Mouse (Mus musculus) liver, embryonic 12.5 days (tissue): ENCODE data around the gene Stim2. TPM values are rescaled to one million over a fixed set of nuclear protein-coding genes. Genes with fewer than 3 reads are reported as not detected.

Experiments
- ATAC-seq: fragments of 200-750 bp; cut with Nextera tagmentation; 2 replicates; pipeline ENCODE4 v1.8.0; 2017; ENCODE audit warnings: moderate number of reproducible peaks, mild to moderate bottlenecking, moderate library complexity
- H3K27ac ChIP-seq: fragments of 300-500 bp; sonication (generic); 2 replicates; pipeline ENCODE4 v1.5.1; 2016; ENCODE audit warnings: mild to moderate bottlenecking
- H3K27me3 ChIP-seq: fragments of 300-500 bp; sonication (generic); replicated peaks from 2 replicates; pipeline ENCODE4 v1.6.1; 2016; ENCODE audit warnings: mild to moderate bottlenecking, moderate library complexity
- H3K36me3 ChIP-seq: fragments of 300-500 bp; sonication (generic); 2 replicates; pipeline ENCODE4 v1.6.1; 2016; ENCODE audit warnings: mild to moderate bottlenecking, moderate library complexity
- H3K4me1 ChIP-seq: fragments of 300-500 bp; sonication (generic); 2 replicates; pipeline ENCODE4 v1.6.1; 2016
- H3K4me2 ChIP-seq: fragments of 300-500 bp; sonication (generic); 2 replicates; pipeline ENCODE4 v1.6.1; 2016; ENCODE audit warnings: mild to moderate bottlenecking, moderate library complexity
- H3K4me3 ChIP-seq: fragments of 300-500 bp; sonication (generic); 2 replicates; pipeline ENCODE4 v1.5.1; 2016; ENCODE audit warnings: mild to moderate bottlenecking, moderate library complexity
- H3K9ac ChIP-seq: fragments of 300-500 bp; sonication (generic); 2 replicates; pipeline ENCODE4 v1.6.1; 2016; ENCODE audit warnings: mild to moderate bottlenecking, moderate library complexity
- H3K9me3 ChIP-seq: fragments of 300-500 bp; sonication (generic); replicated peaks from 2 replicates; pipeline ENCODE4 v1.6.1; 2016; ENCODE audit warnings: mild to moderate bottlenecking, moderate library complexity
- WGBS: fragments of 180-500 bp; shearing (Covaris S2); methylation state at CpG from one replicate; pipeline ENCODE4 v1.1.7; 2016; ENCODE audit not compliant: insufficient replicate concordance; 5-methylcytosine and 5-hydroxymethylcytosine counted together
- polyA plus RNA-seq: library from polyadenylated mRNA; unstranded; fragments of >200 nt; fragmentation: Nextera tagmentation; extraction: Ambion mirVana; gene quantifications from 2 replicates; pipeline ENCODE4 v1.2.1, GENCODE M21; 2016

The Stim2 gene
- polyA plus RNA-seq, 1 experiment from 2014 or later = 9.1 TPM

DNA sequence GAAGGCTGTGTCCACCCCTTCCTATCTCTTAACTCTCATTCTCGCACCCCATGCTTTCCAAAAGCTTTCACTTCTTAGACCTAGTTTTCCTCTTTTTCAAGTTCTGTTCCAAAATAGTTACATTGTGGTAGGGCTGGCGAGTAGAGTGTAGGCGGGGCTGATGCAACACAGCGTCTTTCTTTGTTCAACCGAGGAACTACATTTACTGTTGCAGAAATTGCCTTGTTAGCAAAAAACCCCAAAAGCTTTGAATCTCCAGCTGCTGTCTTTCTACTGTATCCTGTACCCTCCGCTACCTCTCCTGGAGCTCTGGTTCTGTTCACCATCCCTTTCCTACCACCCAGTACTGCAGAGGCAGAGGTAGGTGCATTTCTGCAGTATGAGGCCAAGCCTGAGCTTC lies 99.9 kb downstream of the Stim2 start:
- no peak overlapping the region for H3K4me3 ChIP-seq
- H3K9ac ChIP-seq = no peak overlapping the region
- H3K27me3 ChIP-seq = no peaks in the 10 kb centered on the region
- H3K36me3 ChIP-seq = no peaks in the 10 kb centered on the region; the same call in 1 of the 2 replicates
- no peaks in the 10 kb centered on the region for H3K9me3 ChIP-seq
- 67% methylated on average over 6 of the region's 6 CpGs for WGBS
- no peak overlapping the region for H3K27ac ChIP-seq
- no peak overlapping the region for H3K4me2 ChIP-seq
- peaks cover 3% of the 10 kb centered on the region; the same call in 1 of the 2 replicates for H3K4me1 ChIP-seq
- no peak for ATAC-seq

- Histone ChIP-seq H3K4me3 (no peak overlapping the region), H3K4me2 (no peak overlapping the region), H3K27me3 (no peaks in the 10 kb centered on the region), H3K36me3 (0 out of 2 replicates have a peak, but pooled peaks cover 2% of the 10 kb centered on the region), H3K9ac (no peak overlapping the region), H3K27ac (no peak overlapping the region), H3K4me1 (peaks cover 3% of the 10 kb centered on the region; the same call in 1 of the 2 replicates), H3K9me3 (no peaks in the 10 kb centered on the region)
- no peak for ATAC-seq
- 44% methylated on average over 3 of the region's 3 CpGs for WGBS
These were observed 102.6 kb downstream of the Stim2 start for GRCm38 (mm10) chr5:54100916-54101315.

DNA sequence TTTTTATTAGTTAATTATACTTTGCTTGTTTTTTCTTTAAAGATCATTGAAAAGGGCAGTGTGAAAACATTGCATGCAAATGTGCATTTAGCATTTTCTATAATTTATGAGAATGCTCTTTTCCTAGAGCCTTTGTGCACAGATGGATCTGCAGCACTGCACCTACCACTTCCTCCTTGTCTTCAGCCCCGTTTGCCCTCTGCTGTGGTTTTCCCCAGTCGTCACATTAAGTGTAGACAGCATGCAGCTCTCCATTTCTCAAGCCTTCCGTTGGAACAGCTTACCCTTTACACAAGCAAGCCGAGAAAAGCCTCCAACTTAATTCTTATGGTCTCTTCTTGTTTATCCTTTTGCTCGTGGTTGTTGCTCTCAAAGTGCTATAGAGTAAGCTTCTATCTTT lies 103.0 kb downstream of the Stim2 start:
- H3K4me2 ChIP-seq = no peak overlapping the region
- H3K4me1 ChIP-seq = 0 out of 2 replicates have a peak, but pooled peaks cover 3% of the 10 kb centered on the region
- no peak overlapping the region for H3K27ac ChIP-seq
- WGBS = 26% methylated on average over 5 of the region's 5 CpGs
- ATAC-seq = no peak
- H3K27me3 ChIP-seq = no peaks in the 10 kb centered on the region
- H3K4me3 ChIP-seq = no peak overlapping the region
- no peaks in the 10 kb centered on the region for H3K9me3 ChIP-seq
- 0 out of 2 replicates have a peak, but pooled peaks cover 3% of the 10 kb centered on the region for H3K36me3 ChIP-seq
- H3K9ac ChIP-seq = no peak overlapping the region

DNA sequence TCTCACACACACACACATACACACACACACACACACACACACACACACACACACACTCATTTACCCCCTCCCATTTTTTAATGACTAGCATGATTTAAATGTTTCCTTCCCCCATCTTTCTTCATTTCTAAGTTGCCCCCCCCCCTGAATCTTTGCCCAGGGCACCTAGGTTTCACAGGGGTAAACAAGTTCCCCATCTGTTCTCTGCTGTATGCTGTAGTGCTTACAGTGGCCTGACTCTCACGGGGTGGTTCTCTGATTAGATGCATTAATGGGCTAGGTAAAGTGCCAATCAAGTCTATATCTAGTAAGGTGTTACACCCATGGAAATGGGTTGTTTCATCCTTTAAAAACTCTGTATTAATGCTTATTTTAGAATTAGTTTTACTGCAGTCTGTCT lies 103.7 kb downstream of the Stim2 start:
- 57% methylated on average over 1 of the region's 1 CpGs for WGBS
- no peak overlapping the region for H3K27ac ChIP-seq
- no peaks in the 10 kb centered on the region for H3K27me3 ChIP-seq
- no peak overlapping the region for H3K4me3 ChIP-seq
- 0 out of 2 replicates have a peak, but pooled peaks cover 3% of the 10 kb centered on the region for H3K36me3 ChIP-seq
- 0 out of 2 replicates have a peak, but pooled peaks cover 3% of the 10 kb centered on the region for H3K4me1 ChIP-seq
- H3K4me2 ChIP-seq = no peak overlapping the region
- no peaks in the 10 kb centered on the region for H3K9me3 ChIP-seq
- ATAC-seq = no peak
- H3K9ac ChIP-seq = no peak overlapping the region

DNA sequence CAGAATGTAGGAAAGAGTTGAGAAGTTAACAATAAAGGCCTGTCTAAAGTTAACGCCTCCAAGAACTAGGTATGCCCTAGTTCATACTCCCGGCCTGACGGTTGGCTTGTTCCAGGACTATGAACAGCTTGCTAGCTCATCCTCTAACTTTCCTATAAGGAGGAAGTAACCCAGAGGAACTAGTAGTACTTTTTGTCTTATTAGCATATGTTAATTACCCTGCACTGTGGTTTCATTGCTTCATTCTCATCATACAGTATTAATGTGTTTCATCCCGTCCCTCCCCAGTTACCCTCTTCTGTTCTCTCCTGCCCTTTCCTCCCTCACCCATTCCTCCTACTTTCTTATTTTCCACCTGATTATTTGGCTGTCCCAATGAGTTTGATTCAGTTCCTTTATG lies 108.4 kb downstream of the Stim2 start:
- Histone ChIP-seq H3K9ac (no peak overlapping the region), H3K36me3 (peaks cover 6% of the 10 kb centered on the region; the same call in 1 of the 2 replicates), H3K27ac (no peak overlapping the region), H3K4me3 (no peak overlapping the region), H3K4me1 (0 out of 2 replicates have a peak, but pooled peaks cover 2% of the 10 kb centered on the region), H3K27me3 (no peaks in the 10 kb centered on the region), H3K4me2 (no peak overlapping the region), H3K9me3 (no peaks in the 10 kb centered on the region)
- ATAC-seq = no peak
- WGBS = 84% methylated on average over 4 of the region's 4 CpGs

GRCm38 (mm10) chr5:54107069-54107468 lies 108.8 kb downstream of the Stim2 start:
- Histone ChIP-seq H3K27me3 (no peaks in the 10 kb centered on the region), H3K4me3 (no peak overlapping the region), H3K4me2 (no peak overlapping the region), H3K9ac (no peak overlapping the region), H3K27ac (no peak overlapping the region), H3K4me1 (0 out of 2 replicates have a peak, but pooled peaks cover 2% of the 10 kb centered on the region), H3K9me3 (no peaks in the 10 kb centered on the region), H3K36me3 (peaks cover 6% of the 10 kb centered on the region; the same call in 1 of the 2 replicates)
- no peak for ATAC-seq
- 81% methylated on average over 6 of the region's 6 CpGs for WGBS

- Histone ChIP-seq H3K27me3 (no peaks in the 10 kb centered on the region), H3K27ac (no peak overlapping the region), H3K4me2 (no peak overlapping the region), H3K4me1 (0 out of 2 replicates have a peak, but pooled peaks cover 2% of the 10 kb centered on the region), H3K9me3 (no peaks in the 10 kb centered on the region), H3K36me3 (peaks cover 6% of the 10 kb centered on the region; the same call in 1 of the 2 replicates), H3K9ac (no peak overlapping the region), H3K4me3 (no peak overlapping the region)
- no peak for ATAC-seq
- WGBS = 88% methylated on average over 5 of the region's 5 CpGs
These were observed 110.8 kb downstream of the Stim2 start for GRCm38 (mm10) chr5:54109096-54109495.

- Histone ChIP-seq H3K4me1 (0 out of 2 replicates have a peak, but pooled peaks cover 2% of the 10 kb centered on the region), H3K27me3 (no peaks in the 10 kb centered on the region), H3K4me2 (no peak overlapping the region), H3K27ac (no peak overlapping the region), H3K9ac (no peak overlapping the region), H3K4me3 (no peak overlapping the region), H3K9me3 (no peaks in the 10 kb centered on the region), H3K36me3 (peaks cover 6% of the 10 kb centered on the region; the same call in 1 of the 2 replicates)
- 55% methylated on average over 11 of the region's 11 CpGs for WGBS
- ATAC-seq = no peak
These were observed 112.5 kb downstream of the Stim2 start for GRCm38 (mm10) chr5:54110789-54111188.

GRCm38 (mm10) chr5:54113284-54113683 lies 115.0 kb downstream of the Stim2 start:
- Histone ChIP-seq H3K4me1 (0 out of 2 replicates have a peak, but pooled peaks cover 2% of the 10 kb centered on the region), H3K36me3 (peaks cover 17% of the 10 kb centered on the region), H3K4me2 (no peak overlapping the region), H3K9ac (no peak overlapping the region), H3K4me3 (no peak overlapping the region), H3K27me3 (no peaks in the 10 kb centered on the region), H3K27ac (no peak overlapping the region), H3K9me3 (no peaks in the 10 kb centered on the region)
- no peak for ATAC-seq
- 29% methylated on average over 3 of the region's 3 CpGs for WGBS

DNA sequence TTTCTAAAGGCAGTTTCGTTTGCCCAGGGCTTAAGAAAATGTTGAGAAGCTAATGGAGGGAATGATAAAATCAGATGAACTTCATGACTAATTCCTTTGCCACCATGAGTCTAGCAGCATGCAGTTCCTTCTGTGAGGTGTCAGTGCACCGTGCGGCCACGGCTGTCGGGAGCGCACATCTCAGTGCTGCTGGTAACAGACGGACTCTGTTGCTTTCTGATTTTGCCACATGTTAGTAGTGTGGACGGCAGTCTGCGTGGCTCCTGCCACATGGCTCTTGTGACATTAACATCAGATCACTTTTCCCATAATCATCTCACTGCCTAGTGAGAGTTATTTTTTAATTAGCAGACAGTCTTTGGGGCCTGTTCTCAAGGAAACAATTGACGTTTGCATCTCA lies 118.2 kb downstream of the Stim2 start:
- no peak overlapping the region for H3K4me2 ChIP-seq
- no peaks in the 10 kb centered on the region for H3K4me1 ChIP-seq
- H3K27ac ChIP-seq = no peak overlapping the region
- ATAC-seq = no peak
- no peak overlapping the region for H3K4me3 ChIP-seq
- 81% methylated on average over 10 of the region's 10 CpGs for WGBS
- H3K36me3 ChIP-seq = peaks cover 21% of the 10 kb centered on the region
- H3K9ac ChIP-seq = no peak overlapping the region
- H3K27me3 ChIP-seq = no peaks in the 10 kb centered on the region
- H3K9me3 ChIP-seq = no peaks in the 10 kb centered on the region

GRCm38 (mm10) chr5:54118410-54119212 lies 120.3 kb downstream of the Stim2 start:
- no peaks in the 10 kb centered on the region for H3K27me3 ChIP-seq
- H3K4me1 ChIP-seq = no peaks in the 10 kb centered on the region
- no peak overlapping the region for H3K9ac ChIP-seq
- no peak overlapping the region for H3K4me3 ChIP-seq
- no peaks in the 10 kb centered on the region for H3K9me3 ChIP-seq
- ATAC-seq = no peak
- peaks cover 21% of the 10 kb centered on the region for H3K36me3 ChIP-seq
- no peak overlapping the region for H3K4me2 ChIP-seq
- no peak overlapping the region for H3K27ac ChIP-seq
- WGBS = 78% methylated on average over 19 of the region's 19 CpGs

GRCm38 (mm10) chr5:54148091-54148795 lies 149.9 kb downstream of the Stim2 start:
- H3K9ac ChIP-seq = no peak overlapping the region
- H3K4me3 ChIP-seq = no peak overlapping the region
- H3K9me3 ChIP-seq = no peaks in the 10 kb centered on the region
- H3K27ac ChIP-seq = no peak overlapping the region
- no peak overlapping the region for H3K4me2 ChIP-seq
- 0 out of 2 replicates have a peak, but pooled peaks cover 10% of the 10 kb centered on the region for H3K4me1 ChIP-seq
- ATAC-seq = no peak
- no peaks in the 10 kb centered on the region for H3K36me3 ChIP-seq
- 62% methylated on average over 5 of the region's 5 CpGs for WGBS
- no peaks in the 10 kb centered on the region for H3K27me3 ChIP-seq
